Mouse (Mus musculus): ENCODE data around the gene Krtap12-1. TPM values are rescaled to one million over a fixed set of nuclear protein-coding genes. Genes with fewer than 3 reads are reported as not detected.
"Not testable (repeated sequence)": the region's sequence is repeated elsewhere in the genome, so short reads cannot be mapped to it uniquely, and the experiment has no call there.

Gene Krtap12-1
- polyA plus RNA-seq, 1 experiment: 0.86 TPM

DNA sequence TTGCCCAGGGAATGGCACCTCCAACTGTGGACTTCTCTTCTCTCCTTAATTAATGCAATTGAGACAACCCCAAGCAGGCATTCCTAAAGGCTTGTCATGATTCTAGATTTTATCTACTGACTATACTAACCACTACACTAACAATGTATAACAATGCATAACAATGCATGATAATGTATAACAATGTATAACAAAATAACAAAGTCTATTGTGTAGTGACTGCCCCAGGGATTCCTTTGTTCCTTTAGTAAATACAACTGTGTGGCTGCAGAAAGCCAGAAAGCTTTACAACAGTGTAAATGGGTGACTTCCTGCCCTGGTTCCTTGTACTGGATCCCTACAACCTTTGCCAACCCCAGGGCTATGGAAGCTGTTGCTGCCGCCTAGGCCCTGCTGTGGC, 15.5 kb downstream of the Krtap12-1 start:
- H3K4me1 ChIP-seq (ENCODE audit: control insufficient read depth, insufficient read depth, low read length): no peaks in the 10 kb centered on the region
- DNase-seq: no peak
- no peak overlapping the region for H3K4me3 ChIP-seq (replicated peaks; ENCODE audit: extremely low read depth, low read depth, low read length)
- 88% methylated on average over 1 of the region's 1 CpGs for WGBS
- TF ChIP-seq POLR2A (IDR thresholded peaks at IDR 0.05; ENCODE audit: borderline replicate concordance, extremely low read depth, low read depth, low read length) (no peak), CTCF (IDR thresholded peaks at IDR 0.05; ENCODE audit: insufficient read depth, low read length) (no peak)

DNA sequence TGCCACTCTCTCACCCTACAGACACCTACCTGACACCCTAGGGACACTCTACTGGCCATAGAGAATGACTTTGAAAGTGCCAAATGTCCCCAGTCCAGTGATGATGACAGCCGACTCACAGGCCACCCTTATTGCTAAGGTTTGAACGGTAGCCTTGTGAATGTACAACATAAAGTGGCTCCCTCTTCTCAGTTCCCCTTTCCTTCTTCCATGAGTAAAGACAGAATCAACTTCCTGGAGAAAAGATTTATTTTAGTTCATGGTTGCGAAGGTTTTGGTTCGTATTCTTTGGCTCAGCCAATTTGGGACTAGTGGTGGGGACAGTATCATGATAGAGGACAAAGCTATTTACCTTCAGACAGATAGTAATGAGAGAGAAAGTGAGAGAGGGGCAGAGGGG, 18.5 kb downstream of the Krtap12-1 start:
- no peaks in the 10 kb centered on the region for H3K4me1 ChIP-seq (ENCODE audit: control insufficient read depth, insufficient read depth, low read length)
- WGBS: 77% methylated on average over 4 of the region's 4 CpGs
- DNase-seq: no peak
- no peak for TF ChIP-seq POLR2A (IDR thresholded peaks at IDR 0.05; ENCODE audit: borderline replicate concordance, extremely low read depth, low read depth, low read length)
- no peak overlapping the region for H3K4me3 ChIP-seq (replicated peaks; ENCODE audit: extremely low read depth, low read depth, low read length)

DNA sequence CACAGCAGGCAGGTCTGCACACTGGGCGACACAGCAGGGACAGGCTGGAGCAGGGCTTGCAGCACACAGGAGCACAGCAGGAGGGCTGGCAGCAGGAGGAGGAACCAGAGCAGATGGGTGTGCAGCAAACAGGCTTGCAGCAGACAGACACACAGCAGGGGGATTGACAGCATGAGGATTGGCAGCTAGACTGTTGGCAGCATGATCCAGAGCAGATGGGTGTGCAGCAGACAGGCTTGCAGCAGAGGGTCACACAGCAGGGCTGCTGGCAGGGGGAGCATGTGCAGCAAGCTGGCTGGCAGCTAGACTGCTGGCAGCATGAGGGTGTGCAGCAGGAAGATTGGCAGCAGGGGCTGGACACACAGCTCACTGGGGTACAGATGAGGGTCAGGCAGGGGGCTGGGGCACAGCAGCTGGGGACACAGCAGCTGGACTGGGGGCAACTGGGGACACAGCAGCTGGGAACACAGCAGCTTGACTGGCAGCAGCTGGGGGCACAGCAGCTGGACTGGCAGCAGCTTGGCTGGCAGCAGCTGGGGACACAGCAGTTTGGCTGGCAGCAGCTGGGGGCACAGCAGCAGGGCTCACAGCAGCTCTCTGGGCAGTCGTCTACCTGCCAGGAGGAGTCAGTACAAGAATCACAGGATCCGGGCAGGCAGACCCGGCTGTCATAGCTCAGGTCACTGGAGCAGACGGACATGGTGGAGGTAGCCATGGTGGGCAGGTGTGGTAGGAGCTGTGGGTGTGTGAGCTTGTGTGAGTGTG, 21.7 kb downstream of the Krtap12-1 start, which contains the start of gene Gm18596:
Gm18596 (minus strand) TSS at position 715 of the 765 bp plus-strand sequence.
- H3K4me3 ChIP-seq (replicated peaks; ENCODE audit: extremely low read depth, low read depth, low read length); H3K4me1 ChIP-seq (ENCODE audit: control insufficient read depth, insufficient read depth, low read length); DNase-seq: not testable (repeated sequence)
- WGBS: 56% methylated on average over 5 of the region's 5 CpGs

DNA sequence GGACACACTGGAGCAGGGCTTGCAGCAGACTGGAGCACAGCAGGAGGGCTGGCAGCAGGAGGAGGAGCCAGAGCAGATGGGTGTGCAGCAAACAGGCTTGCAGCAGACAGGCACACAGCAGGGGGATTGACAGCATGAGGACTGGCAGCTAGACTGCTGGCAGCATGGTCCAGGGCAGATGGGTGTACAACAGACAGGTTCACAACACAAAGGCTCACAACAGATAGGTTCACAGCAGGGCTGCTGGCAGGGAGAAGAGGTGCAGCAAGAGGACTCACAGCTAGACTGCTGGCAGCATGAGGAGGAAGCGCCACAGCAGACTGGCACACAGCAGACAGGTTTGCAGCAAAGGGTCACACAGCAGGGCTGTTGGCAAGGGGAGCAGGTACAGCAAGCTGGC, 30.3 kb downstream of the Krtap12-1 start:
- H3K4me1 ChIP-seq (ENCODE audit: control insufficient read depth, insufficient read depth, low read length); DNase-seq; H3K4me3 ChIP-seq (replicated peaks; ENCODE audit: extremely low read depth, low read depth, low read length): not testable (repeated sequence)
- WGBS: 80% methylated on average over 1 of the region's 1 CpGs

DNA sequence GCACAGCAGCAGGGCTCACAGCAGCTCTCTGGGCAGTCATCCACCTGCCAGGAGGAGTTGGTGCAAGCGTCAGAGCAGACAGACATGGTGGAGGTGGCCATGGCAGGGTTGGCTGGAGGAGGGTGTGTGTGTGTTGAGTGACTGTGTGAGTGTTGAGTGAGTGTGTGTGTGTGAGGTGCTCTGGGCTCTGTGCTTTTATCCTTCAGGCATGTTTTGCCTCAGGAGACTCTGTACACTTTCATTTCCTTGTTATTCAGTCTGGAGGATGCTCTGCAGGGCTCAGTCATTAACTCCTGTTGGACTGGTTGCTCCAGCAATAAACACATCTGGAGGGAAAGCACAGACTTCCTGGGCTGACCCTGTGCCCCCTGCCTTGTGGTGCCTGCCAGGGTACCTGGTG, 30.9 kb downstream of the Krtap12-1 start, which contains the start of gene Gm9736:
Gm9736 (minus strand) TSS at position 101 of the 400 bp plus-strand sequence.
- not testable (repeated sequence) for H3K4me3 ChIP-seq (replicated peaks; ENCODE audit: extremely low read depth, low read depth, low read length); H3K4me1 ChIP-seq (ENCODE audit: control insufficient read depth, insufficient read depth, low read length); DNase-seq
- 63% methylated on average over 1 of the region's 1 CpGs for WGBS

DNA sequence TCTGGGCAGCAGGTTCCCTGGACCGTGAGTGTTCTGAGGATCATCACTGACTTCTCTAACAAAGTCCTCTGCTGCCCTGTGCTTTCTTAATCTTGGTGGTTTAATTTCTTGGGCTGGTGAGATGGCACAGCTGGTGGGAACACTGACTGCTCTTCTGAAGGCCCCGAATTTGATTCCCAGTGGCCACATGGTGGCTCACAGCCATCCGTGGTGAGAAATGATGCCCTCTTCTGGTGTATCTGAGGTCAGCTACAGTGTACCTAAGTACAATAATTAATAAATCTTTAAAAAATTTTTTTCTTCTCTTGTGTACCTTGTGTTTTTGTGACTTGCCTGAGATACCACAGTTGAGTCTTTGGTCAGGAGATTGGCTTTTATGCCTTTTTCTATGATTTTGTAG, 31.9 kb downstream of the Krtap12-1 start:
- not testable (repeated sequence) for H3K4me1 ChIP-seq (ENCODE audit: control insufficient read depth, insufficient read depth, low read length); H3K4me3 ChIP-seq (replicated peaks; ENCODE audit: extremely low read depth, low read depth, low read length); DNase-seq
- 44% methylated on average over 3 of the region's 3 CpGs for WGBS

DNA sequence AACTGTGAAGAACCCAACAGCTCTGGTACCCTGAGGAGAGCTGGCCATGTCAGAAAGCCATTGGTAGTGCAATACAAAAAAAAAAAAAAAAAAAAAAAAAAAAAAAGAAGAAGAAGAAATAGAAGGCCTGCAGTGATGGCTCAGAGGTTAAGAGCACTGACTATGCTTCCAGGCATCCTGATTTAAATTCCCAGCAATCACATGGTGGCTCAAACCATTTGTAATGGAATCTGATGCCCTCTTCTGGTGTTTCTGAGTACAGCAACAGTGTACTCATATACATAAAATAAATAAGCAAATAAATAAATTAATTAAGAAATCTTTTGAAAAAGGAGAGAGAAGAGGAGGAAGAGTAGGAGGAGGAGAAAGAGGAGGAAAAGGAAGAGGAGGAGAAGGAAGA, 33.0 kb downstream of the Krtap12-1 start:
- DNase-seq: no peak
- no peak overlapping the region for H3K4me3 ChIP-seq (replicated peaks; ENCODE audit: extremely low read depth, low read depth, low read length)
- no peaks in the 10 kb centered on the region for H3K4me1 ChIP-seq (ENCODE audit: control insufficient read depth, insufficient read depth, low read length)
- TF ChIP-seq POLR2A (IDR thresholded peaks at IDR 0.05; ENCODE audit: borderline replicate concordance, extremely low read depth, low read depth, low read length) (no peak), CTCF (IDR thresholded peaks at IDR 0.05; ENCODE audit: insufficient read depth, low read length) (no peak)

DNA sequence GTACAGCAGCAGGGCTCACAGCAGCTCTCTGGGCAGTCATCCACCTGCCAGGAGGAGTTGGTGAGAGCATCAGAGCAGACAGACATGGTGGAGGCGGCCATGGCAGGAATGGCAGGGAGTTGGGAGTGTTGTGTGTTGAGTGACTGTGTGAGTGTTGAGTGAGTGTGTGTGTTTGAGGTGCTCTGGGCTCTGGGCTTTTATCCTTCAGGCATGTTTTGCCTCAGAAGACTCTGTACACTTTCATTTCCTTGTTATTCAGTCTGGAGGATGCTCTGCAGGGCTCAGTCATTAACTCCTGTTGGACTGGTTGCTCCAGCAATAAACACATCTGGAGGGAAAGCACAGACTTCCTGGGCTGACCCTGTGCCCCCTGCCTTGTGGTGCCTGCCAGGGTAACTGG, 39.2 kb downstream of the Krtap12-1 start, which contains the start of gene Gm3233:
Gm3233 (minus strand) TSS at position 101 of the 400 bp plus-strand sequence.
- not testable (repeated sequence) for H3K4me3 ChIP-seq (replicated peaks; ENCODE audit: extremely low read depth, low read depth, low read length); H3K4me1 ChIP-seq (ENCODE audit: control insufficient read depth, insufficient read depth, low read length); DNase-seq
- no CpG with 5 or more reads among the region's 1 CpGs for WGBS

DNA sequence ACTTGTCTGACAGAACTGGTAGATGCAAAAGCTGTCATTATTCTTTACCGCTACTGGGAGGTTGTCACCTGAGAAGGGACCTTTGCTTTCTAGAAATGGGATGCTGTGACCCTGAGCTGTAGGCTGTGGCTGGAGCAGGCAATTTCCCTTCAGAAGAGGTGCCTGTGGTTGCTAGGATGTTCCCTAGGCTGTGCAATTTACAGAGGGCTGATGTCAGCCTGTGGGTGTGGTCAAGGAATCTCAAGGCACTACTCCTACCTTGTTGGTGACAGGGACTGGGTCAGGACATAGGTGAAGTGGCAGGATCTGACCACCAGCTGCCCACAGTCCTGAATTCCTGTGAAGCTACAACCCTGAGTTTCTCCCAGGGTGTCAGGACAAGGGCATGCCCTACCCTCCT, 49.3 kb downstream of the Krtap12-1 start:
- H3K4me1 ChIP-seq (ENCODE audit: control insufficient read depth, insufficient read depth, low read length): no peaks in the 10 kb centered on the region
- no peak overlapping the region for H3K4me3 ChIP-seq (replicated peaks; ENCODE audit: extremely low read depth, low read depth, low read length)
- DNase-seq: no peak
- TF ChIP-seq CTCF (IDR thresholded peaks at IDR 0.05; ENCODE audit: insufficient read depth, low read length) (no peak), POLR2A (IDR thresholded peaks at IDR 0.05; ENCODE audit: borderline replicate concordance, extremely low read depth, low read depth, low read length) (no peak)
- 81% methylated on average over 1 of the region's 1 CpGs for WGBS

Other genes with a start within 250 kb of the Krtap12-1 start
- gene Fam207a, start 204.8 kb upstream of the Krtap12-1 start, polyA plus RNA-seq (2012; rRNA removed): 24.6 and 24.7 TPM in 2 replicates
- 69.9 and 91.7 TPM in 2 replicates for gene Itgb2, start 190.3 kb upstream of the Krtap12-1 start, polyA plus RNA-seq (2012; rRNA removed)
- 199 and 223 TPM in 2 replicates for gene Pttg1ip, start 138.9 kb upstream of the Krtap12-1 start, polyA plus RNA-seq (2012; rRNA removed)
- gene Sumo3, start 114.5 kb upstream of the Krtap12-1 start, polyA plus RNA-seq (2012; rRNA removed): 201 and 261 TPM in 2 replicates
- gene Gm49325, start 114.4 kb upstream of the Krtap12-1 start, polyA plus RNA-seq (2012; rRNA removed): not detected in 2 replicates
- gene Ube2g2, start 98.3 kb upstream of the Krtap12-1 start, polyA plus RNA-seq (2012; rRNA removed): 41.6 and 54.2 TPM in 2 replicates
- 0.06 and 0.43 TPM in 2 replicates for gene Tspear, start 34.0 kb upstream of the Krtap12-1 start, polyA plus RNA-seq (2012; rRNA removed)
- gene Gm19402, start 29.8 kb upstream of the Krtap12-1 start, polyA plus RNA-seq (2012; rRNA removed): not detected in 2 replicates
- gene Gm9508, start 23.4 kb upstream of the Krtap12-1 start, polyA plus RNA-seq (2012; rRNA removed): not detected in 2 replicates
- gene Gm10272, start 14.0 kb upstream of the Krtap12-1 start, polyA plus RNA-seq (2012; rRNA removed): not detected in 2 replicates
- not detected in 2 replicates for gene Gm10024, start 9.1 kb upstream of the Krtap12-1 start, polyA plus RNA-seq (2012; rRNA removed)
- gene Gm10142, start 4.8 kb upstream of the Krtap12-1 start, polyA plus RNA-seq (2012; rRNA removed): 1.4 TPM in 1 of 2 replicates, not detected in the other
- gene Gm10100, start 5.9 kb downstream of the Krtap12-1 start, polyA plus RNA-seq (2012; rRNA removed): not detected in 2 replicates
- gene Gm18596, start 22.0 kb downstream of the Krtap12-1 start, polyA plus RNA-seq (2012; rRNA removed): not detected in 2 replicates
- gene Gm9736, start 30.8 kb downstream of the Krtap12-1 start, polyA plus RNA-seq (2012; rRNA removed): not detected in 2 replicates
- gene Gm3233, start 39.1 kb downstream of the Krtap12-1 start, polyA plus RNA-seq (2012; rRNA removed): not detected in 2 replicates
- not detected in 2 replicates for gene Gm3238, start 50.7 kb downstream of the Krtap12-1 start, polyA plus RNA-seq (2012; rRNA removed)
- gene Gm7138, start 56.3 kb downstream of the Krtap12-1 start, polyA plus RNA-seq (2012; rRNA removed): not detected in 2 replicates
- not detected in 2 replicates for gene Gm3250, start 61.9 kb downstream of the Krtap12-1 start, polyA plus RNA-seq (2012; rRNA removed)
- gene Gm7137, start 67.6 kb downstream of the Krtap12-1 start, polyA plus RNA-seq (2012; rRNA removed): not detected in 2 replicates
- gene Gm9639, start 74.5 kb downstream of the Krtap12-1 start, polyA plus RNA-seq (2012; rRNA removed): not detected in 2 replicates
- not detected in 2 replicates for gene Gm19668, start 78.5 kb downstream of the Krtap12-1 start, polyA plus RNA-seq (2012; rRNA removed)
- gene Gm9507, start 91.2 kb downstream of the Krtap12-1 start, polyA plus RNA-seq (2012; rRNA removed): not detected in 2 replicates
- not detected in 2 replicates for gene Gm2696, start 94.1 kb downstream of the Krtap12-1 start, polyA plus RNA-seq (2012; rRNA removed)
- gene Krtap10-4, start 106.5 kb downstream of the Krtap12-1 start, polyA plus RNA-seq (2012; rRNA removed): not detected in 2 replicates
- gene Krtap10-10, start 115.3 kb downstream of the Krtap12-1 start, polyA plus RNA-seq (2012; rRNA removed): not detected in 2 replicates
- not detected in 2 replicates for gene Gm36176, start 126.2 kb downstream of the Krtap12-1 start, polyA plus RNA-seq (2012; rRNA removed)
- not detected in 2 replicates for gene Gm10318, start 132.3 kb downstream of the Krtap12-1 start, polyA plus RNA-seq (2012; rRNA removed)
- gene Gm3285, start 141.4 kb downstream of the Krtap12-1 start, polyA plus RNA-seq (2012; rRNA removed): not detected in 2 replicates
- gene Lrrc3, start 181.9 kb downstream of the Krtap12-1 start, polyA plus RNA-seq (2012; rRNA removed): 0.77 and 0.93 TPM in 2 replicates
- gene Trpm2, start 250.0 kb downstream of the Krtap12-1 start, polyA plus RNA-seq (2012; rRNA removed): 2.2 and 3.9 TPM in 2 replicates

All from lung, adult 2 months (tissue).